Mouse (Mus musculus): ENCODE measurements at regions not wholly inside any gene's neighbourhood (a gene's known extent, or its start where the extent isn't known, plus 50 kb on each side); places are given as distances from the start of the nearest gene placed in this dataset.

GRCm38 (mm10) chr6:138800836-138801740 lies 142.7 kb upstream of the Igbp1b start:
- ATAC-seq (ENCODE audit: low FRiP score) = no peak
- H3K4me1 ChIP-seq = no peaks in the 10 kb centered on the region
- 74% methylated on average over 8 of the region's 8 CpGs for WGBS

GRCm38 (mm10) chr6:138794706-138795105 lies 136.4 kb upstream of the Igbp1b start:
- Histone ChIP-seq H3K4me3 (replicated peaks) (no peak overlapping the region), H3K27ac (replicated peaks) (no peak overlapping the region), H3K36me3 (no peaks in the 10 kb centered on the region), H3K4me2 (no peak overlapping the region), H3K4me1 (no peaks in the 10 kb centered on the region), H3K9me3 (replicated peaks) (no peaks in the 10 kb centered on the region), H3K27me3 (replicated peaks) (no peaks in the 10 kb centered on the region), H3K9ac (replicated peaks) (no peak overlapping the region)
- 88% methylated on average over 2 of the region's 2 CpGs for WGBS
- ATAC-seq (ENCODE audit: low FRiP score) = no peak

More at GRCm38 (mm10) chr6:138800836-138801740, 142.7 kb upstream of the Igbp1b start:
- no peaks in the 10 kb centered on the region for H3K27me3 ChIP-seq (replicated peaks)
- no peak overlapping the region for H3K9ac ChIP-seq (replicated peaks)
- no peak overlapping the region for H3K4me2 ChIP-seq
- no peak overlapping the region for H3K27ac ChIP-seq (replicated peaks)
- H3K9me3 ChIP-seq (replicated peaks) = no peaks in the 10 kb centered on the region
- no peaks in the 10 kb centered on the region for H3K36me3 ChIP-seq
- no peak overlapping the region for H3K4me3 ChIP-seq (replicated peaks)

- no peaks in the 10 kb centered on the region for H3K27me3 ChIP-seq (replicated peaks)
- no peak overlapping the region for H3K9ac ChIP-seq (replicated peaks)
- no peak overlapping the region for H3K4me3 ChIP-seq (replicated peaks)
- no peak for ATAC-seq (ENCODE audit: low FRiP score)
- no peak overlapping the region for H3K4me2 ChIP-seq
- no peaks in the 10 kb centered on the region for H3K36me3 ChIP-seq
- 78% methylated on average over 3 of the region's 3 CpGs for WGBS
- no peaks in the 10 kb centered on the region for H3K4me1 ChIP-seq
- H3K27ac ChIP-seq (replicated peaks) = no peak overlapping the region
- no peaks in the 10 kb centered on the region for H3K9me3 ChIP-seq (replicated peaks)
Measured at GRCm38 (mm10) chr6:138792802-138793201, 134.5 kb upstream of the Igbp1b start.

- Histone ChIP-seq H3K4me1 (no peaks in the 10 kb centered on the region), H3K27ac (replicated peaks) (no peak overlapping the region), H3K27me3 (replicated peaks) (no peaks in the 10 kb centered on the region), H3K4me2 (no peak overlapping the region), H3K4me3 (replicated peaks) (no peak overlapping the region), H3K9ac (replicated peaks) (no peak overlapping the region), H3K36me3 (no peaks in the 10 kb centered on the region), H3K9me3 (replicated peaks) (no peaks in the 10 kb centered on the region)
- 44% methylated on average over 4 of the region's 4 CpGs for WGBS
- no peak for ATAC-seq (ENCODE audit: low FRiP score)
Measured at GRCm38 (mm10) chr6:138782907-138783306, 124.6 kb upstream of the Igbp1b start.

- Histone ChIP-seq H3K4me1 (no peaks in the 10 kb centered on the region), H3K27ac (replicated peaks) (no peak overlapping the region), H3K36me3 (no peaks in the 10 kb centered on the region), H3K27me3 (replicated peaks) (no peaks in the 10 kb centered on the region), H3K4me2 (no peak overlapping the region), H3K4me3 (replicated peaks) (no peak overlapping the region), H3K9ac (replicated peaks) (no peak overlapping the region), H3K9me3 (replicated peaks) (no peaks in the 10 kb centered on the region)
- no peak for ATAC-seq (ENCODE audit: low FRiP score)
- WGBS = 90% methylated on average over 4 of the region's 4 CpGs
Measured at GRCm38 (mm10) chr6:138782470-138782869, 124.1 kb upstream of the Igbp1b start.

GRCm38 (mm10) chr6:138761991-138762390 lies 103.6 kb upstream of the Igbp1b start:
- Histone ChIP-seq H3K36me3 (no peaks in the 10 kb centered on the region), H3K4me3 (replicated peaks) (no peak overlapping the region), H3K9me3 (replicated peaks) (no peaks in the 10 kb centered on the region), H3K27ac (replicated peaks) (no peak overlapping the region), H3K27me3 (replicated peaks) (no peaks in the 10 kb centered on the region), H3K4me1 (no peaks in the 10 kb centered on the region), H3K4me2 (no peak overlapping the region), H3K9ac (replicated peaks) (no peak overlapping the region)
- 72% methylated on average over 3 of the region's 3 CpGs for WGBS
- ATAC-seq (ENCODE audit: low FRiP score) = no peak

- ATAC-seq (ENCODE audit: low FRiP score) = no peak
- H3K4me3 ChIP-seq (replicated peaks) = no peak overlapping the region
- no peaks in the 10 kb centered on the region for H3K27me3 ChIP-seq (replicated peaks)
- H3K9me3 ChIP-seq (replicated peaks) = no peaks in the 10 kb centered on the region
- H3K4me1 ChIP-seq = no peaks in the 10 kb centered on the region
- H3K9ac ChIP-seq (replicated peaks) = no peak overlapping the region
- no peak overlapping the region for H3K4me2 ChIP-seq
- 66% methylated on average over 5 of the region's 5 CpGs for WGBS
- H3K36me3 ChIP-seq = no peaks in the 10 kb centered on the region
- H3K27ac ChIP-seq (replicated peaks) = no peak overlapping the region
Measured at GRCm38 (mm10) chr6:138754955-138755303, 96.6 kb upstream of the Igbp1b start.

GRCm38 (mm10) chr6:138754302-138754954 lies 96.1 kb upstream of the Igbp1b start:
- no peaks in the 10 kb centered on the region for H3K4me1 ChIP-seq
- 53% methylated on average over 2 of the region's 2 CpGs for WGBS
- H3K4me2 ChIP-seq = no peak overlapping the region
- H3K9me3 ChIP-seq (replicated peaks) = no peaks in the 10 kb centered on the region
- no peaks in the 10 kb centered on the region for H3K36me3 ChIP-seq
- H3K27me3 ChIP-seq (replicated peaks) = no peaks in the 10 kb centered on the region
- no peak overlapping the region for H3K4me3 ChIP-seq (replicated peaks)
- no peak overlapping the region for H3K27ac ChIP-seq (replicated peaks)
- ATAC-seq (ENCODE audit: low FRiP score) = no peak
- no peak overlapping the region for H3K9ac ChIP-seq (replicated peaks)

- Histone ChIP-seq H3K4me3 (replicated peaks) (no peak overlapping the region), H3K27me3 (replicated peaks) (no peaks in the 10 kb centered on the region), H3K27ac (replicated peaks) (no peak overlapping the region), H3K4me1 (no peaks in the 10 kb centered on the region), H3K36me3 (no peaks in the 10 kb centered on the region), H3K9me3 (replicated peaks) (no peaks in the 10 kb centered on the region), H3K9ac (replicated peaks) (no peak overlapping the region), H3K4me2 (no peak overlapping the region)
- no peak for ATAC-seq (ENCODE audit: low FRiP score)
Measured at GRCm38 (mm10) chr6:138717698-138718097, 59.4 kb upstream of the Igbp1b start.

Data from neural tube, embryonic 15.5 days (tissue).